Mouse (Mus musculus) myocyte (in vitro differentiated cells): Measurements from ENCODE around the gene Adgrl2.

Source experiments
- CEBPB ChIP-seq: IDR thresholded peaks from 2 replicates; pipeline ENCODE4 v1.6.1; 2011; ENCODE audit warnings: mild to moderate bottlenecking, moderate library complexity; ENCODE audit not compliant: poor library complexity, insufficient read depth, severe bottlenecking
- E2F4 ChIP-seq: IDR thresholded peaks from one replicate; pipeline ENCODE4 v1.6.1; 2011; ENCODE audit warnings: mild to moderate bottlenecking, control low read depth, moderate library complexity; ENCODE audit not compliant: insufficient read depth
- MYOD1 ChIP-seq, 3 experiments: IDR thresholded peaks; one replicate each; pipeline ENCODE4 v1.6.1; 2011; ENCODE audit warnings: control low read depth in 2 of 3, low read depth in 2 of 3, mild to moderate bottlenecking in 2 of 3, moderate library complexity in 1 of 3; ENCODE audit not compliant: insufficient read length in 2 of 3, control insufficient read depth in 1 of 3
- POLR2A ChIP-seq: IDR thresholded peaks from one replicate; pipeline ENCODE4 v1.6.1; 2011; ENCODE audit warnings: low read depth, mild to moderate bottlenecking, control low read depth, moderate library complexity; ENCODE audit not compliant: insufficient read length
- POLR2AphosphoS2 ChIP-seq: IDR thresholded peaks from one replicate; pipeline ENCODE4 v1.6.1; 2011; ENCODE audit warnings: low read depth, control low read depth; ENCODE audit not compliant: insufficient read length
- TCF12 ChIP-seq: IDR thresholded peaks from one replicate; pipeline ENCODE4 v1.6.1; 2011; ENCODE audit warnings: mild to moderate bottlenecking, control low read depth; ENCODE audit not compliant: poor library complexity, insufficient read depth, severe bottlenecking
- USF1 ChIP-seq: IDR thresholded peaks from one replicate; pipeline ENCODE4 v1.6.1; 2011; ENCODE audit warnings: low read depth, mild to moderate bottlenecking, control low read depth, moderate library complexity

GRCm38 (mm10) chr3:148899857-148900256 is 90.5 kb downstream of the Adgrl2 start:
- TF ChIP-seq POLR2A (no peak), USF1 (no peak), E2F4 (no peak), TCF12 (no peak), CEBPB (no peak), MYOD1 (IDR thresholded peaks at IDR 0.05; ENCODE audit: control insufficient read depth in 1 of 3, insufficient read length in 2 of 3, low read depth in 2 of 3) (no peak), POLR2AphosphoS2 (no peak)
